Mouse (Mus musculus): ENCODE measurements around the gene Prtn3. TPM values are rescaled to one million over a fixed set of nuclear protein-coding genes. Genes with fewer than 3 reads are reported as not detected.
"Not testable (repeated sequence)": the region's sequence is repeated elsewhere in the genome, so short reads cannot be mapped to it uniquely, and the experiment has no call there.

Gene Prtn3
- polyA plus RNA-seq, 1 experiment from 2014 or later: 11.8 TPM

DNA sequence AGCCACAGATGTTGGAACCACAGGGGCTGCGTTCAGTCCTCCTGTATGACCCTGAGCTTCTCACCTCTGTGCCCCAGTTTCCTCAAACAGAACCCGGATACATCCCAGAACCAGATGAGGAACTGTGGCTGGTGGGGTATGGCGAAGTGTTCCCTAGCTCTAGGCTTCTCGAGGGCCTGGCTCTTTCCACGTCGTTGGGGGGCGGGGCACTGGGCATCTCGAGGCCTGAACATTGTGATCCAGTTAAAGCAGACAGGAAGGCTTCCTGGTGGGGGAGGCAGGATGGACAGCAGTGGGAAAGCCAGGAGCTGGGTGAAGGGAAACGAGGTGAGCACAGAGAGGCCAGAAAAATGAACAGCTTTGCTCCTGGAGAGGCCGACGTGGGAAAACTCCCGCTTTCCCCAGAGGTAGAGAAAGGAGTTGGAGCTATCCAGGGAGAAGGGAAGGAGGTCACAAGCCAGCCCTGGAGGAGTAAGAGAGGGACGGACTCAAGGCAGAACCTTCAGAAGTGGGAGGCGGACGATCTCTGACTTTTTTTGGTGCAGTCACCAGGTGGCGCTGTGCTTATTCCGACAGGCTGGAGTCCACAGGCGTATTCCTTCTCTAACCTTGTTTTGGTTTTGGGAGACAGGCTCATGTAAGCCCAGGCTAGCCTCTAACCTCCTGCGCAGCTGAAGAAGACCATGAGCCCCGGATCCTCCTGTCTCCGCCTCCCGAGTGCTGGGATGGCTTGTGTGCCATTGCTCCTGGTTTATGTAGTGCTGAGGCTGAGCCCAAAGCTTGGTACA lies 9.2 kb downstream of the Prtn3 start:
- H3K27ac ChIP-seq: no peak overlapping the region
- no peak overlapping the region for H3K9ac ChIP-seq
- H3K27me3 ChIP-seq: peaks cover 46% of the 10 kb centered on the region
- peaks cover 18% of the 10 kb centered on the region for H3K4me1 ChIP-seq
- no peaks in the 10 kb centered on the region for H3K36me3 ChIP-seq
- no peak overlapping the region for H3K4me2 ChIP-seq (replicated peaks)
- H3K9me3 ChIP-seq (replicated peaks): no peaks in the 10 kb centered on the region
- no peak overlapping the region for H3K4me3 ChIP-seq
- ATAC-seq (ENCODE audit: low FRiP score): no peak
- 15% methylated on average over 22 of the region's 22 CpGs for WGBS

DNA sequence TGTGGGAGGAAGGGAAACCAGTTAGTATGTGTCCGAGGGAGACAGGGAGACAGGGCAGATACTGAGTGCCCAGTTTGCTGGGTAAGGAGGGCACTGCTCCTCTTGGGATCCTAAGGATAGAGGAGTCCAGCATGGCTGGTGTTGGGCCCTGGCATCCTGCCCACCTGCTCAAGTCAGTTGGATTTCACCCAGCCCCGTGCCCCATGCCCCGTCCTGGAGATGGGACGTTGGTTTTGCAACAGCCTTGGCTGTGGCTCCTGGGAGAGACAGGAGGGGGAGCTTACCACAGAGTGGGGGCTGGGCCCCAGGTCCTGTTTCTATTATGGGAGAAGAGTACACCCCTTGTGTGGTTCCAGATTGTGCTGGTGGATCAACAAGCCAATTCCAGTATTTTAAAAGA lies 10.2 kb downstream of the Prtn3 start:
- peaks cover 46% of the 10 kb centered on the region for H3K27me3 ChIP-seq
- H3K9ac ChIP-seq: no peak overlapping the region
- no peak overlapping the region for H3K27ac ChIP-seq
- WGBS: 59% methylated on average over 4 of the region's 4 CpGs
- H3K4me2 ChIP-seq (replicated peaks): no peak overlapping the region
- ATAC-seq (ENCODE audit: low FRiP score): no peak
- peaks cover 17% of the 10 kb centered on the region for H3K4me1 ChIP-seq
- no peak overlapping the region for H3K4me3 ChIP-seq
- no peaks in the 10 kb centered on the region for H3K36me3 ChIP-seq
- H3K9me3 ChIP-seq (replicated peaks): no peaks in the 10 kb centered on the region

DNA sequence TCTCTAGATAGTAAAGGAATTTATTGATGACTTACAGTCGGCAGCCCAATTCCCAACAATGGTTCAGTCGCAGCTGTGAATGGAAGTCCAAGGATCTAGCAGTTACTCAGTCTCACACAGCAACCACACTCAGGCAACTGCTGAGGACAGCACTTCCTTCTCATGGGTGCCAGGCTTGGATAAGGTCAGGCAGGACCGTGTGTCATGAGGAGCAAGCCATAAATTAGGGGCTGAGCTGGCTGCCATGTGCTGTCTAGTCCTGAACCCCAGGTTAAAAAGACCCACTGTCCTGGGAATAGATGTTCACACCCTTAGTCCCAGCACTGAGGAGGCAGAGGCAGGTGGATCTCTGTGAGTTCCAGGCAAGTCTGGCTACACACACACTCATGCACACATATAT lies 10.7 kb downstream of the Prtn3 start:
- not testable (repeated sequence) for H3K9ac ChIP-seq; H3K27ac ChIP-seq; H3K4me3 ChIP-seq; H3K9me3 ChIP-seq (replicated peaks); H3K36me3 ChIP-seq; H3K4me2 ChIP-seq (replicated peaks); ATAC-seq (ENCODE audit: low FRiP score)
- peaks cover 15% of the 10 kb centered on the region for H3K4me1 ChIP-seq
- 77% methylated on average over 3 of the region's 3 CpGs for whole genome bisulfite sequencing
- H3K27me3 ChIP-seq: peaks cover 46% of the 10 kb centered on the region

DNA sequence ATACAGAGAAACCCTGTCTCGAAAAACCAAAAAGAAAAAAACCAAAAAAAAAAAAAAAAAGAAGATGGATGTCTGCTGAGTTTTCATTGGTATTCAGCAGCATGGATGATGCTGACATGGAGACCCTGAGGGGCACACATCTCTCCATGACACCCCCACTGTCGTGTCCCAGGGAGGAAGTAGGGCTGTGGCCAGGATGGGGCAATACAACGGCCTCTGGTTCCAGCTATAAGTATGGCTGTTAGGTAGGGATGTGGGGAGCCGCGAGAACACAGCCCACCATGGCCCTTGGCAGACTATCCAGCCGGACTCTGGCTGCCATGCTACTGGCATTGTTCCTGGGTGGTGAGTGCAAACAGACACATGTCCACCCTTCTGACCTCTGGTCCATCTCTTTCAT lies 11.8 kb downstream of the Prtn3 start, which contains the start of gene Elane:
Gene Elane, plus strand, starts transcription at position 194 of the 400 bp plus-strand sequence.
- Histone ChIP-seq H3K4me2 (replicated peaks) (no peak within 1 kb of the TSS), H3K9ac (no peak within 1 kb of the TSS), H3K36me3 (no peaks in the 10 kb centered on the region), H3K27ac (no peak within 1 kb of the TSS), H3K9me3 (replicated peaks) (no peaks in the 10 kb centered on the region), H3K27me3 (peaks cover 36% of the 10 kb centered on the region), H3K4me3 (no peak within 1 kb of the TSS), H3K4me1 (peaks cover 15% of the 10 kb centered on the region)
- 79% methylated on average over 6 of the region's 6 CpGs for WGBS
- ATAC-seq (ENCODE audit: low FRiP score): no peak

DNA sequence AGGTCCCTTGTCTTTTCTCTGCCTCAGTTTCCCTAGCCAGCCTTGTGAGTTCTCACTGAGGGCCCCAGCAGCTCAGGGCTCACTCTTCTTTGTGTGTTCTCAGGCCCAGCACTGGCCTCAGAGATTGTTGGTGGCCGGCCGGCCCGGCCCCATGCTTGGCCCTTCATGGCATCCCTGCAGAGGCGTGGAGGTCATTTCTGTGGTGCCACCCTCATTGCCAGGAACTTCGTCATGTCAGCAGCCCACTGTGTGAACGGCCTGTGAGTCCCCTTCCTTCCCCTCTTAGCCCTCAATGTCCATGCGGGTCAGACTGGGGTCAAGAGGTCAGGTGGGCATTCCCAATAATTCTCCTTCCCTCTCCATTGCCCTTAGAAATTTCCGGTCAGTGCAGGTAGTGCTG lies 12.3 kb downstream of the Prtn3 start:
- H3K4me2 ChIP-seq (replicated peaks): no peak overlapping the region
- H3K4me3 ChIP-seq: no peak overlapping the region
- 82% methylated on average over 8 of the region's 8 CpGs for WGBS
- no peak for ATAC-seq (ENCODE audit: low FRiP score)
- no peaks in the 10 kb centered on the region for H3K36me3 ChIP-seq
- no peaks in the 10 kb centered on the region for H3K9me3 ChIP-seq (replicated peaks)
- no peak overlapping the region for H3K27ac ChIP-seq
- H3K9ac ChIP-seq: no peak overlapping the region
- peaks cover 30% of the 10 kb centered on the region for H3K27me3 ChIP-seq
- H3K4me1 ChIP-seq: peaks cover 14% of the 10 kb centered on the region

DNA sequence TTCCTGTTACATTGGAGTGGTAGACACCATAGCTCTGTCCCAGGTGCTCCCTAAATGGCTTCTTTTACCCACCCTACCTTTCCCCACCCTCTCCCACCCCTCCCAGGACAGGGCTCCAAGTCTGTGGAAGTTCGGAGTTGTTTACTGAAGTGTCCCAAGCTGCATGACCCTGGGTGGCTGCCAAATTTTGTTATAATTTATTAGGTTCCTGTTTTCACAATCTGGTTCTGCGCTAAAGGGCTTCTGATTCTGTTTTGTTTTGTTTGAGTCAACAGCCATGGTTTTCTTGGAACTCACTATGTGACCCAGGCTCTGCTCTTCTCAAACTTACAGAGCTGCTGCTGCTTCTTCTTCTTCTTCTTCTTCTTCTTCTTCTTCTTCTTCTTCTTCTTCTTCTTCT lies 15.1 kb downstream of the Prtn3 start:
- H3K4me3 ChIP-seq: no peak overlapping the region
- 0 out of 2 replicates have a peak, but pooled peaks cover 4% of the 10 kb centered on the region for H3K27me3 ChIP-seq
- 89% methylated on average over 2 of the region's 2 CpGs for WGBS
- no peak for ATAC-seq (ENCODE audit: low FRiP score)
- H3K9me3 ChIP-seq (replicated peaks): no peaks in the 10 kb centered on the region
- no peak overlapping the region for H3K27ac ChIP-seq
- H3K9ac ChIP-seq: no peak overlapping the region
- no peaks in the 10 kb centered on the region for H3K4me1 ChIP-seq
- peaks cover 7% of the 10 kb centered on the region; the same call in 1 of the 2 replicates for H3K36me3 ChIP-seq
- H3K4me2 ChIP-seq (replicated peaks): no peak overlapping the region

DNA sequence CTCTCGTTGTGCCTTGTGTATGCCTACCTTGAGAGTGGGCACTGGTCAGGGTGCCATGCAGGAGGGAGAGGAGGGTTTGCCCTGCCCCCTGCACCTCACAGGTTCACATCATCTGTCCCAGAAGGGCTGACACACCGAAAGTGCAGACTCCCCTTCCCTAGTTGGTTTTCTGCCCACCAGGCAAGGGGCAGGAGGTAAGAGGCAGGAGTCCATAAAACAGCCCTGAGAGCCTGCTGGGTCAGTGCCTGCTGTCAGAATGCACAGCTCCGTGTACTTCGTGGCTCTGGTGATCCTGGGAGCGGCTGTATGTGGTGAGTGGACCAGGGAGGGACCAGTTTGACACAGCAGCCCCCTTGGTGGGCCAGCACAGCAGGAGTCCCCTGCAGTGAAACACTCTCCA lies 16.4 kb downstream of the Prtn3 start, which contains the start of gene Cfd:
Gene Cfd, plus strand, starts transcription at position 184 of the 400 bp plus-strand sequence.
- peaks cover 17% of the 10 kb centered on the region for H3K36me3 ChIP-seq
- ATAC-seq (ENCODE audit: low FRiP score): no peak
- no peaks in the 10 kb centered on the region for H3K4me1 ChIP-seq
- H3K9me3 ChIP-seq (replicated peaks): no peaks in the 10 kb centered on the region
- H3K27me3 ChIP-seq: 0 out of 2 replicates have a peak, but pooled peaks cover 4% of the 10 kb centered on the region
- no peak within 1 kb of the TSS for H3K4me3 ChIP-seq
- WGBS: 43% methylated on average over 5 of the region's 5 CpGs
- H3K4me2 ChIP-seq (replicated peaks): no peak within 1 kb of the TSS
- H3K27ac ChIP-seq: no peak within 1 kb of the TSS
- H3K9ac ChIP-seq: no peak within 1 kb of the TSS

DNA sequence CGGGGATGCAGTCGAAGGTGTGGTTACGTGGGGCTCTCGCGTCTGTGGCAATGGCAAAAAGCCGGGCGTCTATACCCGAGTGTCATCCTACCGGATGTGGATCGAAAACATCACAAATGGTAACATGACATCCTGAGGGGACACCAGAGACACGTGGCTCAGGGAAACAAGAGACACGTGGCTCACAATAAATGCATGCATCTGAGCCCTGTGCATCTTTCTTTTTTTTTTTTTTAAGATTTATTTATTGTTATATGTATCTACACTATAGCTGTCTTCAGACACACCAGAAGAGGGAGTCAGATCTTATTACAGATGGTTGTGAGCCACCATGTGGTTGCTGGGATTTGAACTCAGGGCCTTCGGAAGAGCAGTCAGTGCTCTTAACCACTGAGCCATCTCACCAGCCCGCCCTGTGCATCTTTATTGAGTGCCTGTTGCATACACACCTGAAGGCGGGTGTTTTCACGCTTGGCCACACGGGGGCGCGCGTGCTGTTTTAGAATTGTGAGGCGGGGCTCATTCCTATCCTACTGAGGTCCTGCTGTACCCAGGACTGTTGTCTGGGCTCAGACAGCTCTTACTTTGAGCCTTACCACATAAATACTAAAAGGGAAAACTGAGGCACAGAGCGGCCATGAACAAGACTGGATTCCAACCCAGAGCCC lies 18.3 kb downstream of the Prtn3 start:
- H3K27me3 ChIP-seq, H3K4me3 ChIP-seq: not testable (repeated sequence)
- ATAC-seq (ENCODE audit: low FRiP score): peak; percentile 32; the same call in 1 of the 2 replicates

DNA sequence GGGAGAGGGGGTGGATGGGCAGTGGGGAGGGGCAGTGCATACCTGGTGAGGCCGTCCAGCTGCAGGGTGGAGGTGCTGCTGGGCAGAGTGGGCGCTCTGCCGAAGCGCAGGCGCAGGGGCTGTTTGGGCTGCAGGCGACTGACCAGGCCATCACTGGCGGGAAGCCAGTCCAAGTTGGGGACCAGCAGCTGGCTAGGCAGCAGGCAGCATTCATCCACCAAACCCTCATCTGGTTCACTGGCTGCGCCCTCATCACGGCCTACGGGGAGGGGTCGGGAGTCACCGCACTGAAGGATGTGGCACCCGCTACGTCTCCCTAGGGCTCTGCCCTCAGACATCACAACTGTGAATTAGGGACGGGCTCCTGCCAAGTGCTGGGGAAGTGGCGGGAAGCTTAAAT lies 22.0 kb downstream of the Prtn3 start:
- no peaks in the 10 kb centered on the region for H3K9me3 ChIP-seq (replicated peaks)
- no peak overlapping the region for H3K4me2 ChIP-seq (replicated peaks)
- 85% methylated on average over 16 of the region's 16 CpGs for WGBS
- H3K36me3 ChIP-seq: peaks cover 59% of the 10 kb centered on the region
- no peak for ATAC-seq (ENCODE audit: low FRiP score)
- H3K27me3 ChIP-seq: peaks cover 22% of the 10 kb centered on the region
- H3K27ac ChIP-seq: no peak overlapping the region
- H3K4me1 ChIP-seq: peaks cover 7% of the 10 kb centered on the region
- no peak overlapping the region for H3K9ac ChIP-seq
- no peak overlapping the region for H3K4me3 ChIP-seq

More for the DNA sequence above, 18.3 kb downstream of the Prtn3 start:
- not testable (repeated sequence) for H3K9me3 ChIP-seq (replicated peaks); H3K27ac ChIP-seq; H3K4me1 ChIP-seq; H3K4me2 ChIP-seq (replicated peaks); H3K9ac ChIP-seq
- WGBS: 45% methylated on average over 22 of the region's 22 CpGs
- H3K36me3 ChIP-seq: peaks cover 35% of the 10 kb centered on the region

DNA sequence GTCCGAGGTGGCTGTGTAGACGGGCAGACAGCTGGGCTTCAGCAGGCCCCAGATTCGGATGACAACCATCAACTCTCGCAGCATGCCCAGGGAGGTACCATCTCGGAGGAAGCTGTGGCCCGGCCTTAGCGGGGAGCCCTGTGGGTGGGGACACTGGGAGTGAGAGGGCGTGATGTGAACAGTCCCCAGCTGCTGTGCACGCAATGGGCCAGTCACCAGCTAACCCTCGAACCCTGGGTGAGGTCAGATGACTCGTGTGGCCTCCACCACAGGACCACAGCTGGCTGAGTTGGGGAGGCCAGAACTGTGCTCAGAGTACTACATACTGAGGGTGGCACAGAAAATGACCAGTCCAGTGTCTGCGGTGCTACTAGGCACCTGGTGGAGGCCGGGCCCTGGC lies 22.5 kb downstream of the Prtn3 start:
- ATAC-seq (ENCODE audit: low FRiP score): no peak
- no peak overlapping the region for H3K4me3 ChIP-seq
- H3K36me3 ChIP-seq: peaks cover 59% of the 10 kb centered on the region

DNA sequence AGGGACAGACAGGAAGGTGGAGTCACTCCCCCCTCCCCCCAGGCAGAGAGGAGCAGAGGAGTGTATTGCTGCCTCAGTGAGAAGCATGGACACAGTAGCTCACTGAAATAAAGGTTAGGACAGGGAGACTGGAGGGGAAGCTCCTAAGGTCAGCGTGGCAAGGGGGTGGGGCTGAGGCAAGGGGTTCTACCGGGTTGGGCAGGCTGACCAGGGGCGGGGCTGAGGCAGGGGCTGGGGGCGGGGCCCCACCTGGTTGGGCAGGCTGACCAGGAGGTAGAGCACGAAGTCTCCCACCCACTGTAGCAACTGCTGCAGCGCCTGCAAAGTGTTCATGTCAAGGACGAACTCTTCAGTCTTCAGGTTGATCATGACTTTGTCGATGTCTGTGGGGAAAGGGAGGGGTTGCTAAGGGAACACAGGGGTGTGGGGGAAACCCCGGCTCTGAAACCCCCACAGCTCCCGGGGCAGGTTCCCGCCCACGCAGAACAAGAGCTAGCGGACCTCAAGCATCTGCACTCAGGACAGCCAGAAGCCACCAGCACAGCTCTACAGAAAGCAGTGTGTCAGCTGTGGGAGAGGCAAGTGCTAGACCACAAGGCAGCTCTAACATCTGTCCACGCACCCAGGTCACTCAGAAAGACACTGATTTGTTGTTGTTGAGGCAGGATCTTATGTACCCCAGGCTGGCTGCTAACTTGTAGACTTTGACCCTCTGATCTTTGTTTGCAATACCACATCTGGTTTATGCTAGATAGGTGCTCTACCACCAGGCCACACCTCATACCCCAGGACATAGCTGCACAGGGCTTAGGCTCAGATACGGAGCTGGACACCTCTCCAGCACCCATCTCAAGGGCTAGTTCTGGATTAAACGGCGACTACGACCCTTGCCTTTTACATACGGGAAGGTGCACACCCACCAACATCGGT lies 23.3 kb downstream of the Prtn3 start:
- H3K4me1 ChIP-seq: peaks cover 10% of the 10 kb centered on the region
- H3K9me3 ChIP-seq (replicated peaks): no peaks in the 10 kb centered on the region
- no peak overlapping the region for H3K4me2 ChIP-seq (replicated peaks)
- no peak overlapping the region for H3K4me3 ChIP-seq
- peaks cover 27% of the 10 kb centered on the region for H3K27me3 ChIP-seq
- ATAC-seq (ENCODE audit: low FRiP score): no peak
- WGBS: 51% methylated on average over 20 of the region's 20 CpGs
- H3K9ac ChIP-seq: no peak overlapping the region
- H3K36me3 ChIP-seq: peaks cover 65% of the 10 kb centered on the region
- H3K27ac ChIP-seq: no peak overlapping the region

More for the DNA sequence above, 22.5 kb downstream of the Prtn3 start:
- H3K4me1 ChIP-seq: peaks cover 10% of the 10 kb centered on the region
- no peak overlapping the region for H3K27ac ChIP-seq
- WGBS: 85% methylated on average over 13 of the region's 13 CpGs
- no peak overlapping the region for H3K9ac ChIP-seq
- no peak overlapping the region for H3K4me2 ChIP-seq (replicated peaks)
- H3K27me3 ChIP-seq: peaks cover 22% of the 10 kb centered on the region
- H3K9me3 ChIP-seq (replicated peaks): no peaks in the 10 kb centered on the region

DNA sequence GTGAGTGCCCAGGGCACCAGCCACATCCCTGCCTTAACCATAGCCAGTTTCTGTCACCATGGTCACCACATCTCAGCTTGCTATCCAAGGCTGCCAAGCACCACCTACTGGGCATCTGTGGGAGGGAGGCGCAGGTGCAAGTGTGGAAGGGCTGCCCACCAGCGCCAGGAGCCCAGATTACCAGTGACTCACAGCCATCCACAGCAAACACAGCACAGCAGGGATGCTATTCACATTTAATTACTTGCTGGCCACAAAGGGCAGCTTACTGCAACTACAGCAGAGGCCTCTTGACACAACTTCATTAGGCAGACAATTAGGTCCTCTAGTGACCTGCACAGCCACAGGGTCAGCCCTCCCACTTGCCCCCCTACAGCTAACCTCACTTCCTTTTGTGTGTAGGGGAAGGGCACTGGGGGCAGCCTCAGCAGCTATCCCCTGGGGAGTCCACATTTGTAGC lies 26.7 kb downstream of the Prtn3 start:
- H3K4me2 ChIP-seq (replicated peaks): no peak overlapping the region
- peak overlapping the region; percentile 36; the same call in 1 of the 2 replicates for H3K27ac ChIP-seq
- peaks cover 73% of the 10 kb centered on the region for H3K36me3 ChIP-seq
- H3K9me3 ChIP-seq (replicated peaks): no peaks in the 10 kb centered on the region
- H3K9ac ChIP-seq: no peak overlapping the region
- H3K27me3 ChIP-seq: peaks cover 34% of the 10 kb centered on the region
- no peak overlapping the region for H3K4me3 ChIP-seq
- 24% methylated on average over 2 of the region's 2 CpGs for WGBS
- peak; percentile 65 for ATAC-seq (ENCODE audit: low FRiP score)
- H3K4me1 ChIP-seq: peaks cover 10% of the 10 kb centered on the region

Measured in hindbrain, embryonic 12.5 days (tissue).